Mouse (Mus musculus): ENCODE results near the gene Kif2c.

The Kif2c gene

DNA sequence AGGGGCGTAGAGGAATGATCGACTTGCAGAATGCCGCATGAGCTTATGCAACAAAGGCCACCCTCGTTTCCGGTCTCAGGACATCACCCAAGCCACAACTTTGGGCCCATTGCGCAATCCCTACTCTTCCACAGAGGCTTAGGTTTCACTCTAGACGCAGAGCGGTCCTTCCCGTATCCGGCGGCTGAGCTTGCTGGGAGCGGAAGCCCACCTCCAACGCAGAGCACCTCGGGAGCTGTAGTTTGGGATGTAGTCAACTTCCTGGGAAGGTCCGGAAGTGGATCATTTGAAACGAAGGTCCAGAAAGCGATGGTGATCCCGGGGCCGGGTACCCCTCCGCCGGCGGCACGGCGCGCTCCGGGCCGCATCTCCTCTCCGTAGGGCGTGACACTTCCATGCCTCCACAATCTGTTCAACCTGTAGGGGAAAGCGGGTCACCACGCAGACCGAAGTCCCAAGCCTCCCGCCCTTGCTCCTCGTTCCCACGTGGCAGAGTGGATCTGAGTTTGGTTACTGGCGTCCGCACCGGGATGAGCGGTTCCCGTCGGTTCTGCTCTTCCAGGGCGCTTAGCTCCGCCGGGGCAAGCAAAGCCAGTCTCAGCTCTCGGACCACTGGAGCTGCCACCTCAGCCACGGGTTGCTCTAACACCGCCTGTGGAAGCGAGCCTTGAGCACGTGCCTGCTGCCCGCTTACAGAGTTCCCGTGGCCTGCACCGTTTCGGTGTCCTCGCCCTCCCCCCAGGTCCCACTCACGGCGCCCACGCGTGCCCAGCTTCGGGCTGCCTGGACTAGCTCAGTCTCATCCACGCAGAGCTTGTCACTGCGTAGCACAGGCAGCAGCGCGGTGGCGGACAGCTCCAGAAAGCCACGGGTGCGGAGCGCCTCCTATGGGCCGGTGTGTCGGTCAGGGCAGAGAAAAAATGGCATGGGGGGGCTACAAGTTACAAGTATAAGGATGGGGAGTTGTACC lies 61.7 kb downstream of the Kif2c start:
- DNase-seq (ENCODE audit: low spot score in 2 of 2), result peak; percentile 91 to 94

DNA sequence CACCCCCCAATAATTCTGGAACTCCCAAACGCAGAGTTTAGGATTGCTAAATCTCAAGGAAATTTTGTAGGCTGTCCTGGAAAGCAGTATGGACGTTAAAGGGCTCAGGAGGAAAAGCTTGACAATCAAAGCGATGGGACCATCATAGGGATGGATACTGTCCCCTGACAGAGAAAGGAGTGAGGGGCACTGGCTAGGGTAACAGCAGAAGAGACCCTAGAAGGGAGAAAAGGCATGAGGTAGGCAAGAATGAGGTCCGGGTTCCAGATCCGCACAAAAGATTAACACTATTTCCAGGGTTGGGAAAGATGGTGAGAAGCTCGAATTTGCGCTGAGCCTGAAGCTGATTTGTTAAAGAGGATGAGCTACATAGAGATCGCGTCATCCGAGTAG lies 62.4 kb downstream of the Kif2c start:
- no peak for DNase-seq (ENCODE audit: low spot score in 2 of 2)

DNA sequence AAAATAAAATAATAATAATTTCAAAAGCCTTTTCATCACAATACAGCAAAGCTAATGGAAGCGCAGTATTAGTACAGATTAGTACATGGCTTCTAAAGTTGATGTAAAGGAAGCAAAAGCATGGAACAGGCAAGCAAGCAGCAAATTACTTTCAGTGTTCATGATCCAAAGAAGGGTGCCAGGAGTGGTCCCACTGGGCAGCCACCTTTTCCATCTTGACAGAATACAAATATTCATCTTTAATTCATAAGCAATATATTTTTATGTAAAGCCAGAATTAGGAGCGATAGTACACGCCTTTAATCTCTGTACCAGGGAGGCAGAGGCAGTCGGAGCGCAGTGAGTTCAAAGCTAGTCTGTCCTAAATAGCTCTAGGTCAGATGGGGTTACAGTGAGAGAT lies 62.8 kb downstream of the Kif2c start:
- DNase-seq (ENCODE audit: low spot score in 2 of 2), result no peak

DNA sequence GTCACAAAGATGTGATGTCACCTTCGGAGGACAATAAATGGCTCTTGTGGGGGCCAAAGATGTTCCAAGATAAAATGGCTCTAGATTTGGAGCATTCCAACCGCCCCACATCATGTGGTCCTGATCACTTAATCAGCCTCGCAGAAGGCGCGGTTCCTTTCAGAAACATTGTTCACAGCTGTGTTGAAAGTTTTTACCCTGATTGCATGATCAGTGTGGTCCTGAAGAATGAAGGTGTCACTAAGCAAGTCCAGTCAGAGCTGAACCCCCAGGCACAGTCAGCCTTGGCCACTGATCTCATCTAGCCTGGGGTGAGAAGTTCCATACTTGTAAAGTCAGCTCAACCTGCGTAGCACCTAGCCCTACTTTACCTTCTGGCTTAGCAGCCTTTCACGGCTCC lies 64.5 kb downstream of the Kif2c start:
- DNase-seq (ENCODE audit: low spot score in 2 of 2), result no peak

DNA sequence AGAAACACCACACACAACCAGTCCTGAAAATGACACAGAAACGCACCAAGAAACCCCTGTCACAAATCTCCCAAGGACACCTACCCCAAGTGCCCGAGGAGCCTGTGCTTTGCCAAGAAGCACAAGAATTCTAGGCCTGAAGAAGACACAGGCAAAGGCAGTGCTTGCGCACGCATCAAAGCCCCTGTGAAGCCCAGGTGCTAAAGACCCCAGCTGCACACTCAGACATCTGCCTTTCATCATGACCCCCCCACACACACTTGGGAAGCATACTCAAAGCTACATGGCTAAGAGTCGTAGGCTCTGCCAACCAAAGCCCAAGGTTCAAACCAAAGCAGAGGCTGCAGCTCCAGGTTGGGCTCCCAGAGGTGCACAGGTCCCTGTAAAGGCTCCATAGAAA lies 66.8 kb downstream of the Kif2c start:
- no peak for DNase-seq (ENCODE audit: low spot score in 2 of 2)

DNA sequence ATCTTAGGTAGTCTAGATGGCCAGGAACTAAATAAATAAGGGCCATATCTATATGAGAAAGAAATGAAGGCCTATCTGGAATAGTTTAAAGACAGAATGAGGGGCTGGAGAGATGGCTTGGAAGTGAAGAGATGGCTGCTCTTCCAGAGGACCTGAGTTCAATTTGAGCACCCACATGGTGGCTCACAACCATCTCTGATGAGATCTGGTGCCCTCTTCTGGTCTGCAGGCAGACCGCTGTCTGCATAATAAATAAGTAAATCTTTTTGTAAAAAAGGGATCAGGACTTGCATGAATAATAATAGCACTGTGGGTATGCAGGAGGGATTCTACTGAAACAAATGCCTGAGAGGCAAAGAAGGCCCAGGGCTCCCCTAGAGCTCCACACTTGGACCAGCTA lies 69.2 kb downstream of the Kif2c start:
- DNase-seq (ENCODE audit: low spot score in 2 of 2), result no peak

DNA sequence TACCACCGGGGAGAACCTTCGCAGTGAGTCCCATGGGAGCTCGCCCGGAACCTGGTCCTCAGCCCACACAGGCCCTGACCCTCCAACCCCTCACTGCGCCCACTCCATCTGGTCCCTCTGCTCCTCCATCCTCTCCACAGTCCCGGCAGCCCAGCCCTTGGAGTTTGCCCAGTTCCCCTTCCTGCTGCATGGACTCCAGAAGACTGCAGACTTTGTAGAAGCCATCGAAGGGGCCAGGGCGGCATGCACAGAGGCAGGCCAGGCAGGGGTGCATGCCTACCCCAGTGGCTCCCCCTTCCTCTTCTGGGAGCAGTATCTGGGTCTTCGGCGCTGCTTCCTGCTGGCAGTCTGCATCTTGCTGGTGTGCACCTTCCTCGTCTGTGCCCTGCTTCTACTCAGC lies 71.5 kb downstream of the Kif2c start:
- DNase-seq (ENCODE audit: low spot score in 2 of 2), result no peak

DNA sequence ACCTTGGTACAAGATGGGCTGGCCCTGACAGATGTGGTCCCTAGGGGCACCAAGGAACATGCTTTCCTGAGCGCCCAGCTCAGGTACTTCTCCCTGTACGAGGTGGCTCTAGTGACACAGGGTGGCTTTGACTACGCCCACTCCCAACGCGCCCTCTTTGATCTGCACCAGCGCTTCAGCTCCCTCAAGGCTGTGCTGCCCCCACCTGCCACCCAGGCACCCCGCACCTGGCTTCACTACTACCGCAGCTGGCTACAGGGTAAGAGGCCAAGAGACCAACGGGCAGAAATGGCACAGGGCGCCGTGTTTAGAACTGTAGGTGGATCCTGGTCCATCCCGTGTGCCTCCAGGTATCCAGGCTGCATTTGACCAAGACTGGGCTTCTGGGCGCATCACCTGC lies 72.2 kb downstream of the Kif2c start:
- no peak for DNase-seq (ENCODE audit: low spot score in 2 of 2)
